Mouse (Mus musculus) neural tube, embryonic 11.5 days (tissue): Measurements from ENCODE around the gene Rraga. TPM values are rescaled to one million over a fixed set of nuclear protein-coding genes. Genes with fewer than 3 reads are reported as not detected.

Experiments
- ATAC-seq: fragments of 200-750 bp; cut with Nextera tagmentation; 2 replicates; pipeline ENCODE4 v1.8.0; 2017; ENCODE audit warnings: moderate number of reproducible peaks, mild to moderate bottlenecking, moderate TSS enrichment, moderate library complexity; ENCODE audit not compliant: insufficient read depth, low FRiP score, low TSS enrichment
- DNase-seq: peaks from one replicate; pipeline ENCODE4 v3.0.0-alpha.2; 2015; ENCODE audit warnings: low spot score
- H3K27ac ChIP-seq: fragments of 300-500 bp; sonication (generic); 2 replicates; pipeline ENCODE4 v1.5.1; 2014; ENCODE audit warnings: low read depth, mild to moderate bottlenecking, low read length
- H3K27me3 ChIP-seq: fragments of 300-500 bp; sonication (generic); 2 replicates; pipeline ENCODE4 v1.6.1; 2014; ENCODE audit warnings: mild to moderate bottlenecking, low read length, mixed read lengths; ENCODE audit not compliant: control insufficient read depth, insufficient read depth
- H3K36me3 ChIP-seq: fragments of 300-500 bp; sonication (generic); 2 replicates; pipeline ENCODE4 v1.6.1; 2014; ENCODE audit warnings: mild to moderate bottlenecking, low read length, moderate library complexity, mixed read lengths; ENCODE audit not compliant: control insufficient read depth, insufficient read depth
- H3K4me1 ChIP-seq: fragments of 300-500 bp; sonication (generic); 2 replicates; pipeline ENCODE4 v1.6.1; 2014; ENCODE audit warnings: low read length, mixed read lengths; ENCODE audit not compliant: control insufficient read depth, insufficient read depth
- H3K4me2 ChIP-seq: fragments of 300-500 bp; sonication (generic); 2 replicates; pipeline ENCODE4 v1.6.1; 2014; ENCODE audit warnings: low read depth, mild to moderate bottlenecking, moderate library complexity
- H3K4me3 ChIP-seq: fragments of 300-500 bp; sonication (generic); 2 replicates; pipeline ENCODE4 v1.5.1; 2014; ENCODE audit warnings: low read depth, low read length
- H3K9ac ChIP-seq: fragments of 300-500 bp; sonication (generic); 2 replicates; pipeline ENCODE4 v1.6.1; 2014; ENCODE audit warnings: mild to moderate bottlenecking, low read length
- H3K9me3 ChIP-seq: fragments of 300-500 bp; sonication (generic); 2 replicates; pipeline ENCODE4 v1.6.1; 2016; ENCODE audit warnings: low read length; ENCODE audit not compliant: control insufficient read depth
- WGBS: fragments of 180-500 bp; shearing (Covaris S2); extraction: QIAGEN DNeasy Blood & Tissue Kit; methylation state at CpG from one replicate; pipeline ENCODE4 v1.1.7; 2014; 5-methylcytosine and 5-hydroxymethylcytosine counted together
- polyA plus RNA-seq: library from polyadenylated mRNA; unstranded; fragments of >200 nt; fragmentation: Nextera tagmentation; extraction: Ambion mirVana; gene quantifications from 2 replicates; pipeline ENCODE4 v1.2.1, GENCODE M21; 2014

The Rraga gene
- polyA plus RNA-seq, 1 experiment from 2014 or later, result 137 TPM

DNA sequence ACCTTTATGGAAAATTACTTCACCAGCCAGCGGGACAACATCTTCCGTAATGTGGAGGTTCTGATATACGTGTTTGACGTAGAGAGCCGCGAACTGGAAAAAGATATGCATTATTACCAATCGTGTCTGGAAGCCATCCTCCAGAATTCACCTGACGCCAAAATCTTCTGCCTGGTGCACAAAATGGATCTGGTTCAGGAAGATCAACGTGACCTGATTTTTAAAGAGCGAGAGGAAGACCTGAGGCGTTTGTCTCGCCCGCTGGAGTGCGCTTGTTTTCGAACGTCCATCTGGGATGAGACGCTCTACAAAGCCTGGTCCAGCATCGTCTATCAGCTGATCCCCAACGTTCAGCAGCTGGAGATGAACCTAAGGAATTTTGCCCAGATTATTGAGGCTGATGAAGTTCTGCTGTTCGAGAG is 663 bp downstream of the Rraga start:
- Histone ChIP-seq H3K27me3 (no peaks in the 10 kb centered on the region), H3K4me1 (peaks cover 8% of the 10 kb centered on the region), H3K4me2 (peak overlapping the region; percentile 68), H3K36me3 (no peaks in the 10 kb centered on the region), H3K9me3 (no peaks in the 10 kb centered on the region), H3K9ac (peak overlapping the region; percentile 93), H3K4me3 (peak overlapping the region; percentile 84), H3K27ac (peak overlapping the region; percentile 97)
- ATAC-seq, result peak; percentile 7
- peak; percentile 68 for DNase-seq
- under 1% methylated on average over 20 of the region's 20 CpGs for WGBS

DNA sequence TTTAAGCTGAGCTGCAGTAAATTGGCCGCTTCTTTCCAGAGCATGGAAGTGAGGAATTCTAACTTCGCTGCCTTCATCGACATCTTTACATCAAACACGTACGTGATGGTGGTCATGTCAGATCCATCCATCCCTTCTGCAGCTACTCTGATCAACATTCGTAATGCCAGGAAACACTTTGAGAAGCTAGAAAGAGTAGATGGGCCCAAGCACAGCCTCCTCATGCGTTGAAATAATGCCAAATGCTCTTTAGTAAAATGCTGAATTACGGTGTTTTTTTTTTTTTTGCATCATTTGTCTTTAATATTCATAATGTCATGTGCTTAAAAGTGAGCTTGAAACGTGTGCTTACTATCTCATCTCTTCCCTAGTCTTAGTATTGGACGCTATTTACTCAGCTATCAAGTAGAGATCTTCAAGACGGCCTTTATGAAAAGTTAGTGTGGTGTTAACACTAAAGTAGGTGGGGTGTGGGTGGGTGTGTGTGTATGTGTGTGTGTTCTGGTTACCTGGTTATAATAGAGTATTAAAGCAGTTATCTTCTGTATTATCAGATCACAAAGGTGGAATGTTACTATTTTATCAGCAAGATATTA is 1.3 kb downstream of the Rraga start:
- no peaks in the 10 kb centered on the region for H3K36me3 ChIP-seq
- H3K4me3 ChIP-seq, result peak overlapping the region; percentile 84
- peak overlapping the region; percentile 68 for H3K4me2 ChIP-seq
- H3K27ac ChIP-seq, result no peak overlapping the region
- peaks cover 8% of the 10 kb centered on the region for H3K4me1 ChIP-seq
- ATAC-seq, result no peak
- WGBS, result 11% methylated on average over 11 of the region's 11 CpGs
- no peaks in the 10 kb centered on the region for H3K9me3 ChIP-seq
- H3K27me3 ChIP-seq, result no peaks in the 10 kb centered on the region
- peak overlapping the region; percentile 93 for H3K9ac ChIP-seq
- DNase-seq, result no peak

DNA sequence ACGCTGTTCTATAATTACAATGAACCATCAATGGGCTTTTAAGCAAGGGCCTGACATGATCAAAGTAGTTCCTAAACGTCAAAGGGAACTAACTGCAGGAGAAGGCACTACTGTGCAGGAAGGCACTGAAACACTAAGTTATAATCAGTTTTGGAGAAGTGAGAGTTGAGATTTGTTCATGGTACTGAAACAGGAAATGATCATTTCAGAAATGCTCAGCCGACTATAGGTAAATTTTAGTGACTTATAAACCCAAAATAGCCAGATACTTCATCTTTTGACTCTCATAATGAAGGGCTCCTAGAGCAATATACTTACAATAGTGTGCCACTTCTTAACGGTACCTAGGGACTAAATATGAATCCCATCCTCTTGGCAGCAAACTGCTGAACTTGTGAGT is 4.6 kb downstream of the Rraga start:
- no peak overlapping the region for H3K4me3 ChIP-seq
- no peak overlapping the region for H3K27ac ChIP-seq
- no peak overlapping the region for H3K9ac ChIP-seq
- no peak for DNase-seq
- no peak for ATAC-seq
- WGBS, result 60% methylated on average over 4 of the region's 4 CpGs
- peaks cover 8% of the 10 kb centered on the region for H3K4me1 ChIP-seq
- H3K27me3 ChIP-seq, result no peaks in the 10 kb centered on the region
- H3K9me3 ChIP-seq, result no peaks in the 10 kb centered on the region
- H3K4me2 ChIP-seq, result no peak overlapping the region
- H3K36me3 ChIP-seq, result peaks cover 3% of the 10 kb centered on the region; the same call in 1 of the 2 replicates

DNA sequence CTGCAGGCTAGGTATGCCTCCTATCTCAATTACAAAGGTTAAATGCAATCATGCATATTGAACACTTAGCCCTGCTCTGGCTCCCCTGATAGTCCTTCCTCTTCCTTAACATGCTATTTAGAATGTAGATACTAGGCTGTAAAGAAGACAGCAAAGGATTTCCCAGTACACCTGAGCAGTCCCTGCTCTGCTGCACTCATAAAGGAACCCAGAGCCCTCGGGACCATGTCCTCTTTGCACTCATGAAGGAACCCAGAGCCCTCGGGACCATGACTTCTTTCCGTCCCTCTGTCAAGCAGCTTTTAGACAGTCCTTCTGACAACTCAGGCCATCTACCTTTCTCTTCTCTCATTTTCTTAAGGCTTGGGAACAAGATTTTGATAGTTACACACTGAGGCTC is 5.1 kb downstream of the Rraga start:
- no peak for ATAC-seq
- H3K27ac ChIP-seq, result no peak overlapping the region

DNA sequence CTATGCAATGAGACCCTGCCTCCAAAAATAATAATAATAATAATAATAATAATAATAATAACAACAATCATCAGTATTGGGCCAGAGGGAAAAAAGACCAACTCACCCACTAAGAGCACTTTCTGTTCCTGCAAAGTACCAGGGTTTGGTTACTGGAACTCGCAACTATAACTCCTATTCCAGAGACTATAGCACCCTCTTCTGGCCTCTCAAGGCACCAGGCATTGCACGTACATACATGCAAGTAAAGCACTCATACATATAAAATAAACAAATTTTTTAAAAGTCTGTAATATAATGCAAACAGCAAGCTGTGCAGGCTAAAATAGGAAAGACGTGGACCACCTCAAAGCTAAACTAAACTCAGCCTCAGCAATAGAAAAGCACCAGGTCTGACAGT is 12.8 kb downstream of the Rraga start:
- Histone ChIP-seq H3K4me3 (no peak overlapping the region), H3K9ac (no peak overlapping the region), H3K27me3 (no peaks in the 10 kb centered on the region), H3K4me1 (no peaks in the 10 kb centered on the region), H3K27ac (no peak overlapping the region), H3K36me3 (peaks cover 2% of the 10 kb centered on the region), H3K9me3 (no peaks in the 10 kb centered on the region), H3K4me2 (no peak overlapping the region)
- 87% methylated on average over 3 of the region's 3 CpGs for WGBS
- DNase-seq, result no peak
- ATAC-seq, result no peak

More for the DNA sequence above, 5.1 kb downstream of the Rraga start:
- no peaks in the 10 kb centered on the region for H3K27me3 ChIP-seq
- peaks cover 3% of the 10 kb centered on the region; the same call in 1 of the 2 replicates for H3K36me3 ChIP-seq
- WGBS, result 79% methylated on average over 3 of the region's 3 CpGs
- no peak overlapping the region for H3K4me3 ChIP-seq
- no peak overlapping the region for H3K4me2 ChIP-seq
- no peak overlapping the region for H3K9ac ChIP-seq
- peaks cover 8% of the 10 kb centered on the region for H3K4me1 ChIP-seq
- H3K9me3 ChIP-seq, result no peaks in the 10 kb centered on the region
- no peak for DNase-seq

DNA sequence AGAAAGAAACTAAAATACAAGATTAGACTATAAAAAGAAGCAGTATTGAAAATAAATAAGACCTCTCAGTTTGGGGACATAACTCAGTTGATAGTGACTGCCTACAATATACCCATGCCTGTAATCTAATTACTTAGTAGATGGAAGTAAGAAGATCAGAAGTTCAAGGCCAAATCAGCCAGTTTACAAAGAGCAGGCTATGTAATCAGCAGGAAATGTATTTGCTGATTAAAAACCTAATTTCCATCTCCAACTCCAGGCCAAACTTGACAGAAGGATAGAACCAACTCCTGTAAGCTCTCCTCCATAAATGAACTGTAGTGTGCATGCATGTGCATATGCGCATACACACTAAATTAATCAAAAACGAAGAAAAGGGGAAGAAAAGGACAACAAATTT is 15.8 kb downstream of the Rraga start:
- Histone ChIP-seq H3K4me2 (no peak overlapping the region), H3K36me3 (peaks cover 3% of the 10 kb centered on the region), H3K9me3 (no peaks in the 10 kb centered on the region), H3K27me3 (no peaks in the 10 kb centered on the region), H3K4me1 (no peaks in the 10 kb centered on the region), H3K4me3 (no peak overlapping the region), H3K9ac (no peak overlapping the region), H3K27ac (no peak overlapping the region)
- ATAC-seq, result no peak
- WGBS, result 95% methylated on average over 2 of the region's 2 CpGs
- DNase-seq, result no peak

DNA sequence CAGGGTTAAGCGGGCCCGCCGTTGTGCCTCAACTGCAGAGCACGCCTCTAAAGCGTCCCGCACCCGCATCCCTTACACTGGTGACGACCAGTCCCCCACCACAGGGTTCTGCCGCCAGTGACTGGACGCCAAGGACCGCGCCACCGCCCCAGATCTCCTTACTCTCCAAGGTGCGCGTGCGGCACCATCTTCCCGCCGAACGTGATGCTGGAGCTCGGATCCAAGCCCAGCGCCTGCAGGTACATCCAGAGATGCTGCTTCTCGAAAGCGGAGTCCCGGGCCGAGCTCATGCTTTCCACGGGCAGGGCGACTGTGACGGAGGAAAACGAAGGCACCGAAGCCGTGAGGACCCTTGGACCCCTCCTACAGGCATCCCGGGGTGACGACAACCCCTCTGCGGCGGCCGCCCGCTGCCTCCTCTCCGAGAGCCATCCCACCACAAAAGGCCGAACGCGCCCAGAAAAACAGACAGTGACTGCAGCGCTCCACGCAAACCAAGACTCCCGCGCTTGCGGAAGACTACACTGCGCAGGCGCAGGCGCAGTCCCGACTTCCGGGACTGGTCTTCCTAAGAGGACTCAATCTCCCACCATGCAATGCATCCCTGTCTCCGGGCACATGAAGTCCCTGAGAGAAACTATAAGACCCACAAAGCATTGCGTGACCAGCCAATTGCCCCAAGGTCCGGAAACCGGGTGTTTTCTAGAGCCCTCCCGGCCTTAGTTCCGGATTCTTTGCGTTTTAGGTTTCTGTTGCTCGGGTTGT is 36.2 kb downstream of the Rraga start, which contains the start of gene Haus6:
Gene Haus6, minus strand, starts transcription at position 532 of the 765 bp plus-strand sequence.
- Histone ChIP-seq H3K27me3 (no peaks in the 10 kb centered on the region), H3K4me2 (peak within 1 kb of the TSS; percentile 81), H3K4me1 (no peaks in the 10 kb centered on the region), H3K4me3 (peak within 1 kb of the TSS; percentile 89), H3K27ac (peak within 1 kb of the TSS; percentile 67), H3K9ac (peak within 1 kb of the TSS; percentile 86), H3K36me3 (no peaks in the 10 kb centered on the region), H3K9me3 (no peaks in the 10 kb centered on the region)
- ATAC-seq (peak; percentile 99), DNase-seq (peak; percentile 93)
- under 1% methylated on average over 59 of the region's 59 CpGs for WGBS

DNA sequence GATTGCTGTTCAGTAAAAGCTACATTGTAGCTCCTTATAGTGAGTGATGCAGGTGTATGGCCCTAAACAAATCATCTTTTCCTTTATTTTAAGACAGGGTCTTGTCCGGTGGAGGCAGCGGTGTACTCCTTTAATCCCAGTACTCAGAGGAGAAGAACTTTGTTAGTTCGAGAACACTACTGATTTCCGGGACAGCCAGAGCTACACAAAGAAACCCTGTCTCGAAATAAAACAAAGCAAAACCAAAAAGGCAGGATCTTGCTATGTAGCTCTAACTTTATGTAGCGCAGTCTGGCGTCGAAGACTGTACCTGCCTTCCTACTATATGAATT is 36.8 kb downstream of the Rraga start:
- Histone ChIP-seq H3K4me2 (peak overlapping the region; percentile 47), H3K36me3 (no peaks in the 10 kb centered on the region), H3K27me3 (no peaks in the 10 kb centered on the region), H3K4me3 (peak overlapping the region; percentile 89), H3K27ac (no peak overlapping the region), H3K9ac (peak overlapping the region; percentile 62), H3K4me1 (no peaks in the 10 kb centered on the region), H3K9me3 (no peaks in the 10 kb centered on the region)
- ATAC-seq (peak; percentile 32; the same call in 1 of the 2 replicates), DNase-seq (no peak)
- WGBS, result 38% methylated on average over 8 of the region's 8 CpGs

DNA sequence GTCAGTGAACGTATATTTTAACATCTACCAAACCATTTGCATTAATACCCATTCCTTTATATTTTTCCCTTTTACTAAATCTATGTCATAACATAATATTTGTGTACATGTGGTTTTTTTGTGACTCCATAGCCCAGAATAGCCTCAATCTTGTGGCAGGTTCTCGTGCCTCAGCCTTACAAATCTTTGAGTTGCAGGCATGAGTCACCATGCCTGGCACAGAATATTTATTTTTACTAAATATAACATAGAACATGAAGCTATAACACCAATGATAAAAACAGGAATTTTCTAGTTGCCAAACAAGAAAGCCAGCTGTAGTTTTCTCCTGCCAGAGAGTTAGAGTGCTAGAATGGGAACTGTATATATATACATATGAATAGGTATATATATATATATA is 45.0 kb downstream of the Rraga start:
- no peak overlapping the region for H3K4me2 ChIP-seq
- no peak for DNase-seq
- no peaks in the 10 kb centered on the region for H3K9me3 ChIP-seq
- H3K27ac ChIP-seq, result no peak overlapping the region
- WGBS, result 84% methylated on average over 2 of the region's 2 CpGs
- H3K9ac ChIP-seq, result no peak overlapping the region
- H3K4me1 ChIP-seq, result no peaks in the 10 kb centered on the region
- H3K4me3 ChIP-seq, result no peak overlapping the region
- no peaks in the 10 kb centered on the region for H3K27me3 ChIP-seq
- no peak for ATAC-seq
- H3K36me3 ChIP-seq, result no peaks in the 10 kb centered on the region
